Mouse (Mus musculus) thymus, postnatal 25 days (tissue): ENCODE measurements around the gene Lmbrd2.
"Not testable (repeated sequence)": the region's sequence is repeated elsewhere in the genome, so short reads cannot be mapped to it uniquely, and the experiment has no call there.

Experiments used
- DNase-seq: peaks from one replicate; pipeline ENCODE4 v3.0.0; 2022

The Lmbrd2 gene

DNA sequence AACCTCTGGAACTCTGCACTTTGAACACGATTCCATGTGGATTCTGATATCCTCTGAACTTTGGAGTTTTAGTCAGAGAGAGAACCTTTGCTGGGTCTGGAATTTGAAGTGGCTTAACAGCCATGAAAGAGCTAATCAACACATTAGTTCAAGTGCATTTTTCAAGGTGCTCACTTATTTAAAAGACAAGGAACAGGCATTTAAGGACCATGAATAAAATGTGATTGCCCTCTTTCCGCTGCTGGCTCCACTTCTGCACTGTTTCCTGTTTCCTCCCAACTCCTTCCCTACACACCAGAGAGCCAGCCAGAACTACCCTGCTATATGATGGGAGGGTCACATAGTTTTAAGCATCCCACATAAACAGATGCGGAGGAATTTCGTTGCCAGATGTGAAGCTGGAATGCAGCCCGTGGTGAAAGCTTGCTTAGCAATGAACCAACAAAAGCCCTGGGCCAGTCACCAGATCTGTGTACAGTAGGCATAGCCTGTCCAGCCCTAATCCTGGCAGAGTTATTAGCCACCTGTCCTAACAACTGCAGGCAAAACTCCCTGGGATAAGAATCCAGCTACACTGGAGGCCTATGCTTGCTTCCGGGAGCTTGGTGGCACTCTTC is 5.4 kb upstream of the Lmbrd2 start:
- DNase-seq: no peak

DNA sequence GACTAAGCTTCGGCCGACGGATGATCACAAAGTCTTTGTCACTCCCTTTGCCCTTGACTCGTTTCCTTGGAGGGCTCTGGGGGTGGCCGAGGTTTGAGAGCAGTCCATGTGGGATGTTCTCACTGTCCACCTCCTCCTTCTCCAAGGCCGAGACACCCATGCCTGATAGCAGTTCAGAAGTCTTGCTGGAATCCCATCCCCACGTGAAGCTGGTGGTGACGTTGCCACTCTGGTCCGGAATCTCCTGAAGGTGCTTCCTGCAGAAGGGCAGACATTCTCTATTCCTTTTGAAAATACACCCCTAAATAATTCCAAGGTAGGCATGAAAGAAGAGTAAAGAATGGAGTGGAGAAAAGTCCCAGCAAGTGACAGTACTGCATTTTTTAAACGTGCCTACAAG is 903 bp upstream of the Lmbrd2 start:
- DNase-seq: no peak

DNA sequence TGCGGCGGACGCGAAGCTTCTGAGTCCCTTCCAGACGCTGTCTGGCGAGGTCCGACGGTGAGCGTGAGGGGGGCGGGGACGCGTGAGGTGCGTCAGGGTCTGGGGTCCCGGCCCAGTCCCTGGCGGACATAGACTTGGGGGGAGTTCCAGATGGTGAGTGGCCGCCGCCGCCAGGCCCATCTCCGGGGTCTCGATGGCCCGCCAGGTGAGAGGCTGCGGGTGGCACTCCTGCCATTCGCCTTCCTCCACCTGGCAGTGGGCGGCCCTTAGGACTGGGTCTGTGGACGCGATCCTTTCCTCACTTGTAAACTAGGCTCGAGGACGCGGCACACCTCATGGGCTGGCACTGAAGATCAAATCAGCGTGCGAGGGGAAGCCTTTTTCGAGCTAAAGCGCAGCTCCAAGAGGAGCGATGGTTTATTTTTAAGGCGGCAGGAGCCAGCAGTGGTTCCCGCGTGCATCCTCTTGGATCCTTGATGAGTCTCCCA is 378 bp downstream of the Lmbrd2 start:
- DNase-seq: no peak

DNA sequence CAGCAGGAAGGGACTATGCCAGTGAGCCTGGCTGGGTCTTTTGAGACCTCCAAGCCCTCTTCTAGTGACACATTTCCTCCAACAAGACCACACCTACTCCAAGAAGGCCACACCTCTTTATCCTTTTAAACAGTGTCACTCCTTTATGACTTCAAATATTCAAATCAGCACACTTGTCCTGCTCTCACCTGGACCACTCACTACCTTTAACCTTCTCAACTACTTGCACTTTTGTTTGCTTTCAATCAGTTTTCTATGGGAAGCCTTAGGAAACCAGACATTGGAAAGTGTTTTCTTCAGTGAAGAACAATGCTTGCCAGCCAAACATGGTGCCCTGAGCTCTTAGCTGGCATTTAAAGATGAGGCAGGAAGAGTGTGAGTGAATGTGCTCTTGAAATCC is 15.0 kb downstream of the Lmbrd2 start, which contains the start of gene Skp2:
Gene Skp2 (minus strand): TSS at position 101 of the 400 bp plus-strand sequence.
- DNase-seq: no peak

DNA sequence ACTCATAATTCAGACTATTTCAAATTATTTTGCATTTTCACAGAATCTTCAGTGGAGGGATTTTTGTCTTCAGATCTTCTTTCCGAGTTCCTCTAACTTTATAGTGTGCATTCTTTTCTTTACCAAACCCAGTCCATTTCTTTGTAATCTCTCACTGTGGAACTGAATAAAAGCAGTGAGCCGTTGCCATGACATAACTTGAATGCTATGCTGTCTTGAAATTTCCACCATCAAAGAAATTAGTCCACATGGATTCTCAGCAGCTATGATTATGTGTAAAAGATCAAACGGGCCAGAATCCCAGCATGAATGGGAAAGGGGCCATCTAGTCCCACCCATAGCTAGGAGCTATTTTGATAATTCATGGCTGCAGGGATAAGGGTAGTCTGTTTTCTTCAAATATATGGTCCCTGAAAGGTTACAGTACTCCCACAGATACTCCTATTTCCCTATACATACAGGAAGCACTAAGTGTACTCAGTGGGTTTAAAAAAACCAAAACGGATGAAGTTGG is 22.3 kb downstream of the Lmbrd2 start:
- no peak for DNase-seq

DNA sequence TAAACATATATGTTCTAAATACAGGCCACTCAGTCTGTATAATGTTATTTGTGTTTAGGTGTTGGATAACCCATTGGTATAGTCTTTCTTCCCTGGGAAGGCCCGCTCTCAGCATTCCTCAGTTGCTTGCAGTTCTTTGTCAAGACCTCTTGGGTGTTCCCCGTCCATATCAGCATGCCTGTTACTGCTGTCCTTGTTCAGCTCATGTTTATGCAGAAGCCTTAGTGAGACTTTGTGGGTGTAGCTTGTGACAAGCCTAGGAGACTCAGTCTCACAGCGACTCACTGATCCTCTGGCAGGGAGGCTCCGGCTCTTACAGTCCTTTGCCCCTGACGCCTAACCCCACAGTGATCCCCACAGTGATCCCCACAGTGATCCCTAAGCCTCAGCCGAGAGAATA is 23.8 kb downstream of the Lmbrd2 start:
- DNase-seq: no peak

DNA sequence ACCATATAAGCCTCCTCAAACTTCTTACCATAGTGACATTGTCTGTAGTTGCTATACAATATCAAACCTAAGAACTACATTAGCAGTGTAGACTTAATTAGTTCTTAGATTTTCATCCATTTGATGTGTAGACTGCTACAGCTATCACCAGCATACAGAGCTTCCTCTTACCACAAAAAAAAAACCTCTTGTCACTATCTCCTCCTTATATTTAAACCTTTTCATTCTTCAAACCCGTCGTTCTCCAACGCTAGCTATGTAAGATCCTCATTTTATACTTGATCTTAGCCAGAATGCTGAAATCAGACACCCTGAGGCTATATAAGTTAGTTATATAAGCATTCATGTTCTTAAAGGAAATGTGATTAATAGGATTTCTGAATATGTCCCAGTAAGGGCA is 36.7 kb downstream of the Lmbrd2 start:
- no peak for DNase-seq

DNA sequence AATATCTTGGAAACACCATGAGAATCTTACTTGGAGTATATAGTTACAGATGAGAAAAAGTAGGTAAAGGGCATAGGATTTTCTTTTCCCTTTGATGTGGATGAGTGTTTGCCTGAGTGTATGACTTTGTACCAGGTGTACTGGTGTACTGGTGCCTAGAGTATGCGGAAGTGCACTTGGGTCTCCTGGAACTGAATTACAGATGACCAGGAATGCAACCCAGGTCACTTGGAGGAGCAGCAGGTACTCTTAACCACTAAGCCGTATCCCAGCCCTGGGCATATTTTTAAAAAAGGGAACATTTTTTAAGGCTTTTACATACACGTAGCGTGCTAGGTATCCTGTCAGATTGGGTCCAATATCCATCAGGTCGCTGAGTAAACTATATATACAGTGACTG is 43.6 kb downstream of the Lmbrd2 start:
- no peak for DNase-seq

DNA sequence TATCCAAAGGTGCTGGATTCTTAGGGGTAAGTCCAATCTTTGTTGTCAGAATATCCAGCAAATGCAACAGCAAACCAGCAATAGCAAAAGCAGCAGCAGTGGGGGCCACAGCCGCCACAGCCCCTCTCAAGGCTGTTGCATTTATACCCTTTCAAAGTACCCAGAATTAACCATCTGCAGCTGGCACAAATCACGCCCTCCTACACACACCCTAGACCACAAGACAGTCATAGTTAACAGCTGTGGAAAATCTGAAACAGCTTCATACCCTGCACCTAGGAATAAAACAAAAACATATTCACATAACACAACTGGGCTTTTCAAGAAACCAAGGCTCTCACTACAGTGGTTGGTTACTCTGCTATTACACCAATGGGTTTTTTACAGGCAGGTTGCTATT is 49.4 kb downstream of the Lmbrd2 start:
- DNase-seq: no peak

DNA sequence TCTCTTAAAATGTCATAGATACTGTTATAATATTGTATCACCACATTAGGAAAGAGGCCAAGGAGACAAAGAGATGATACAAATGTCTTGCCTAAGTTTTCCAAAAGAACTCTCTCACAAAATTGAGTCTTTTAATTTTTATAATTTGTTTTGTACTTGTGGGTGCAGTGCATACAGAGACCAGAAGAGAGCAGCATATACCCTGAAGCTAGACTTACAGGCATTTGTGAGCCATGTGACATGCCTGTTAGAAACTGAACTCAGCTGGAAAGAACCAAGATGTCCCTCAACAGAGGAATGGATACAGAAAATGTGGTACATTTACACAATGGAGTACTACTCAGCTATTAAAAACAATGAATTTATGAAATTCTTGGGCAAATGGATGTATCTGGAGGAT is 52.3 kb downstream of the Lmbrd2 start:
- DNase-seq: not testable (repeated sequence)

DNA sequence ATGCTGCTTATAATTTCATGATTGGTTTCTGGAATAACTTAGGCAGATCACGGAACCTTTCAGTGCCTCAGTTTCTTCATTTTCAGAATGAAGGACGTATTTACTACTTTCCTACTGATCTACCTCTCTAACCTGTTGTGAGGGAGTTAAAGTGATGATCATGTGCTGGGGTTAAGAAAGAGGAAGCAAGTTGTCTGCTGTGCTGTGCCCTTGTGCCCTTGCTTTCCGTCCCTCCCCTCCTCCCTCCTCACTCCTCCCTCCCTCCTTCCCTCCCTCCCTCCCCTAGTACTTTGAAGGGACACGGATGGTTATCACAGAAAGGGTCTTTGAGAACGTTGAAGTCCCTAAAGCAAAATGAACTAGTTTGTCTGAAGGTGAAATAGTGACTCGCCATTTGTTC is 58.1 kb downstream of the Lmbrd2 start:
- no peak for DNase-seq

DNA sequence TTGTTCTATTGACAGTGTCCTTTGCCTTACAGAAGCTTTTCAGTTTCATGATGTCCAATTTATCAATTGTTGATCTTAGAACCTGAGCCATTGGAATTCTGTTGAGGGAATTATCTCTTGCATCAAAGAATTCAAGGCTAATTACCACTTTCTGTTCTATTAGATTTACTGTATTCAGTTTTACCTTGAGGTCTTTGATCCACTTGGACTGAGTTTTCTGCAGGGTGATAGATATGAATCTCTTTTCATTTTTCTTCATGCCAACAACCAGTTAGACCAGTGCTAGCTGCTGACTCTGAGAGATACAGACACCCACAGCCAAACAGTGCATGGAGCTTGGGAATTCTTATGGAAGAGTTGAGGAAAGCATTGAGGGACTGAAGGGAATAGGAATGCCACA is 71.5 kb downstream of the Lmbrd2 start:
- DNase-seq: no peak

DNA sequence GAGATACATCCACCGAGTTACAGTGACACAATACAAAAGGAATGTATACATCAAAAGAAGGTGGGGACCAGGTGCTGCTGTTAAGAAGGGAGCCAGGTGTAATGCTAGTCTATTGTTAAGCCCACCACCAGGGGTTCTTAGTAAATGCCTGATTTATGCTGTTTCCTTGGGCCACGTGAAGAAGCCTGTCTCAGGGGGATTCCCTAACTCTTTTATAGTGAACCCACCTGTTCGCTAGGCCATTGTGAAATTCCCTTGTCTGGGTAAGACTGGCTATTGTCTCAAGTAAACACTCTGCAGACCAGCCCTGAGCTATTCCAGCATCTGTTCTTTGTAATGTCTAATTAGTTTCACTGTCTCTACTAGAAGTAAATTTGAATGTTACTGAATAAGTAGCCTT is 72.7 kb downstream of the Lmbrd2 start:
- DNase-seq: not testable (repeated sequence)

DNA sequence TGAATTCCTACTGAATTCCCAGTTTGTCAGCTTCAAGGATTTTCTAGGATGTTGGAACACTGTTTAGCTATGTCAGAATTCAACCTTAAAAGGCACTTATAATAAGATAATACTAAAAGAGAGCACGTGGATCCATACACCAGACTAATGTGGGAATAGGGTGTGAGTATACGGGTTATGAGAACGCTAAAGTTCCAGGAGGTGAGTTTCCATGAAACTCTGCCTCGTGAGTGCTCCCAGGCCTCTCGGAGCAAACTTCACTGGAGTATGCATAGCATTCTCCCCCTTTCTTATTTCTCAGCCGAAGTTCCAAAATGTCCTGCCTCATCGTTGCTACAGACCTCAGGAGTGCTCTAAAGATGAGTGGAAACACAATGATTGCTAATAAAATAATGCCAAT is 73.1 kb downstream of the Lmbrd2 start:
- DNase-seq: not testable (repeated sequence)

DNA sequence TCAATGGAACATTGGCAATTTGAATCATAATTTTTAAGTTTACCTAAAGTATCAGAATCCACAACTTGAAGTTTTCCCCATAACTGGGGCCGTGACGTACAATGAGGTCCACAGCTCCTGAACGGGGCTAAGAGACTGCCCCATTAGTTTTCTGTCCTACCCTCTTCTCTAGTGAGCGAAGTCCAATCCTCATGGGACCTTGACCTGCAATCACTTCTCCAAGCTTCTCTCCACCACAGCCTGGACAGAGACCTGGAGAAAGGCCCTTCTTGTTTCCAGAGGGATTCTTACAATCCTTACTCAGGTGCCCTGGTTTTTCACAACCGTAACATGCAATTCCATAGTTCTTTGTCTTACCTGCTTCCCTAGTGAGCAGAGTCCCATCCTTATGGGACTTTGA is 76.1 kb downstream of the Lmbrd2 start:
- no peak for DNase-seq

DNA sequence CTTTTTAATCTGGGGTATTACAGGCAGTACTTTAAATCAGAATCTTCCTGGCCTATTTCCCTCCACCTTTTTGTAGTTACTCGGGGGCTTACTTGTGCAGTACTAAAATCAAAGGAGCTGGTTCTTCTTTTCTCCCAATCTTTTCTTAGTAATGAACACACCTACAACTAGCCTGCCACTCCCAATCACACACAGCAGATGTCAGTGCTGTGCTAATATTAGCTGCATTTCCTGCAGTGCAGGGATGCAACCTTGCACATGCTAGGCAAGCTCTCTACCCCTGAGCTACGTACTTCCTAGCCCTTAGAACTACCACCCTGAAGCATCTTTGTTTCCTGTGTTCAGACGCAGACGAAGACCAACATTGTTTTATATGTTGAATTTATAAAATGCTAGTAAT is 90.6 kb downstream of the Lmbrd2 start:
- DNase-seq: not testable (repeated sequence)

DNA sequence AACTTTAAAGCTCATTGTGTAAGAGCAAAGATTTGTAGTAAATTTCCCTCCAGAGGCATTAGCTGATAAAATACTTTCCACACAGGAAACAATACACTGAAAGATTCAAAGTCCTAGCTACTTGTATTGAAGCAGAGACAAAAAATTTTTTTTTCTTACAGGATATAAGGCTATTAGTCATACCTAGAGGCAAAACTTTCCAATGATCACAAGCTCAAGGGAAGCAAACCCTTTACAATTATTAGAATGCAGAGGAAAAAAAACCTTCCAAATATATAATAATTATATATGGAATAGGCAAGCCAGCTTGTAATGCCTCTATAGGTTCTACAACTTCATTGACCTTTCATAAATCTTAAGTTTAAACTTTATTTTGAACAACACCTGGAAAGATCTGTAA is 106.0 kb downstream of the Lmbrd2 start:
- no peak for DNase-seq
